Mouse (Mus musculus) neural tube, postnatal 0 days (tissue): ENCODE results near the gene Tmem229a. TPM values are rescaled to one million over a fixed set of nuclear protein-coding genes. Genes with fewer than 3 reads are reported as not detected.

Experiments
- polyA plus RNA-seq: library from polyadenylated mRNA; unstranded; fragments of >200 nt; fragmentation: Nextera tagmentation; extraction: Ambion mirVana; gene quantifications from 2 replicates; pipeline ENCODE4 v1.2.1, GENCODE M21; 2015

Gene Tmem229a
- 9.6 and 10.2 TPM in 2 replicates for polyA plus RNA-seq

GRCm38 (mm10) chr6:24955946-24956585 lies at the start of gene Tmem229a:
Gene Tmem229a, minus strand, starts transcription at chr6:24956297.

Other genes starting within 250 kb of the Tmem229a start
- gene Hyal6, start 223.1 kb downstream of the Tmem229a start, polyA plus RNA-seq: not detected in 2 replicates
- not detected in 2 replicates for gene Hyal4, start 208.0 kb downstream of the Tmem229a start, polyA plus RNA-seq
- gene Spam1, start 165.1 kb downstream of the Tmem229a start, polyA plus RNA-seq: not detected in 2 replicates
- gene Hyal5, start 98.3 kb downstream of the Tmem229a start, polyA plus RNA-seq: not detected in 2 replicates